Mouse (Mus musculus) lung, postnatal 0 days (tissue): ENCODE measurements around the gene Scube3. TPM values are rescaled to one million over a fixed set of nuclear protein-coding genes. Genes with fewer than 3 reads are reported as not detected.

Source experiments
- ATAC-seq: fragments of 200-750 bp; cut with Nextera tagmentation; 2 replicates; pipeline ENCODE4 v1.8.0; 2017; ENCODE audit warnings: moderate library complexity
- DNase-seq: peaks from one replicate; pipeline ENCODE4 v3.0.0-alpha.2; 2016; ENCODE audit warnings: low spot score
- H3K27ac ChIP-seq: fragments of 300-500 bp; sonication (generic); 2 replicates; pipeline ENCODE4 v1.5.1; 2014; ENCODE audit warnings: antibody characterized with exemption, mild to moderate bottlenecking, low read length, mixed read lengths
- H3K27me3 ChIP-seq: fragments of 300-500 bp; sonication (generic); replicated peaks from 2 replicates; pipeline ENCODE4 v1.6.1; 2014; ENCODE audit warnings: low read length, mixed read lengths; ENCODE audit not compliant: insufficient read depth
- H3K36me3 ChIP-seq: fragments of 300-500 bp; sonication (generic); 2 replicates; pipeline ENCODE4 v1.6.1; 2014; ENCODE audit warnings: low read length, mixed read lengths; ENCODE audit not compliant: insufficient read depth
- H3K4me1 ChIP-seq: fragments of 300-500 bp; sonication (generic); 2 replicates; pipeline ENCODE4 v1.6.1; 2014; ENCODE audit warnings: antibody characterized with exemption, low read depth, low read length, mixed read lengths; ENCODE audit not compliant: insufficient read depth
- H3K4me2 ChIP-seq: fragments of 300-500 bp; sonication (generic); replicated peaks from 2 replicates; pipeline ENCODE4 v1.6.1; 2014; ENCODE audit warnings: low read depth, mild to moderate bottlenecking, low read length, moderate library complexity, mixed read lengths
- H3K4me3 ChIP-seq: fragments of 300-500 bp; sonication (generic); 2 replicates; pipeline ENCODE4 v1.5.1; 2014; ENCODE audit warnings: low read depth, low read length
- H3K9ac ChIP-seq: fragments of 300-500 bp; sonication (generic); replicated peaks from 2 replicates; pipeline ENCODE4 v1.6.1; 2014; ENCODE audit warnings: low read depth, mild to moderate bottlenecking
- H3K9me3 ChIP-seq: fragments of 300-500 bp; sonication (generic); 2 replicates; pipeline ENCODE4 v1.6.1; 2016; ENCODE audit warnings: low read length, mixed read lengths
- CTCF ChIP-seq: IDR thresholded peaks from 2 replicates; pipeline ENCODE4 v1.5.1; 2016; ENCODE audit warnings: antibody characterized with exemption, mild to moderate bottlenecking
- EP300 ChIP-seq: IDR thresholded peaks from 2 replicates; pipeline ENCODE4 v1.6.1; 2016; ENCODE audit warnings: antibody characterized with exemption, mild to moderate bottlenecking, control low read depth
- WGBS: fragments of 180-500 bp; shearing (Covaris S2); extraction: QIAGEN DNeasy Blood & Tissue Kit; methylation state at CpG from one replicate; pipeline ENCODE4 v1.1.7; 2014; 5-methylcytosine and 5-hydroxymethylcytosine counted together
- polyA plus RNA-seq: library from polyadenylated mRNA; unstranded; fragments of >200 nt; fragmentation: Nextera tagmentation; extraction: Ambion mirVana; gene quantifications from 2 replicates; pipeline ENCODE4 v1.2.1, GENCODE M21; 2015

Scube3 gene
- 0.27 and 0.30 TPM in 2 replicates for polyA plus RNA-seq

DNA sequence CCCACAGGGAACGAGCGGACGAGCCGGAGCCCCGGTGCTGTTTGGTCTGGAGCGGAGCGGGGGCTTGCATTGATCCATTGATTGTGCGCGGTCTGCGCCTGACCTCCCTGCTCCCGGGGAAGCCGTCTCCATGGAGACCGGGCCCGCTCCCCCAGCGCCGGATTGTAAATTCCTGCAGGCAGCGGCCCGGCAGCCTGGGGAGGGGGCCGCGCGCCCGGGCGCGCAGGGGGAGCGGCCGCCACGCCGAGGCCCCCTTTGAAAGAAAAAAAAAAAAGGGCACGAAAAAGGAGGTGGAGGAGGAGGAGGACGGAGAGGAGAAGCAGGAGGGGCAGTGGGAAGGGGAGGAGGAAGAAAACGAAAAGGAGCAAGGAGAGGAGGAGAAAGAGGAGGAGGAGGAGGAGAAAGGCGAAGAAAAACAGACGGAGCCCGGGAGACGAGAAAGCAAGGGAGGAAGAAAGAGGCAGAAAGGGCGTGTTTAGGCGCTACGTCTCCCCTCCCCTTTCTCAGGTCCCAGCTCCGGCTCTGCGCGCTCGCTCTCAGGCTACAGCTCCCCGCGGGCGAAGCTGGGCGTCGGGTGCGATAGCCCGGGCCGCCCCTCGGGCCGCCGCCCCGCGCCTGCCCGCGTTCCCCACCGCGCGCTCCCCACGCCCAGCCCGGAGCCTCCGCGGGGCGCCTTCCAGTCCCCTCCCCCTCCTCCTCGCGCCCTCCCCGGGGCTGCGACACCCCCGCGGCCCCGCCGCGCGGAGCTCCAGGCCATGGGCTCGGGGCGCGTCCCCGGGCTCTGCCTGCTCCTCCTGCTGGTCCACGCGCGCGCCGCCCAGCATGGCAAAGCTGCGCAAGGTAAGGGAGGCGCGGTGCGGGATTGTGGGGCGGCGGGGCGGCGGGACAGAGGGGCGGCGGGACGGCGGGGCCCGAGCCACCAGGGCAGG is at the start of gene Scube3:
Scube3 (plus strand) TSS at position 371 of the 929 bp plus-strand sequence.
- Histone ChIP-seq H3K27ac (no peak within 1 kb of the TSS), H3K4me2 (peak within 1 kb of the TSS; percentile 99), H3K4me1 (peaks cover 11% of the 10 kb centered on the region; the same call in 1 of the 2 replicates), H3K9me3 (no peaks in the 10 kb centered on the region), H3K36me3 (no peaks in the 10 kb centered on the region), H3K9ac (no peak within 1 kb of the TSS; the same call in 1 of the 2 replicates), H3K27me3 (peaks cover 31% of the 10 kb centered on the region), H3K4me3 (peak within 1 kb of the TSS; percentile 56)
- WGBS: 2% methylated on average over 51 of the region's 97 CpGs
- TF ChIP-seq CTCF (0 out of 2 replicates have a peak, but pooled peaks have one; percentile 19), EP300 (no peak)
- DNase-seq: peak; percentile 25
- ATAC-seq: peak; percentile 59

DNA sequence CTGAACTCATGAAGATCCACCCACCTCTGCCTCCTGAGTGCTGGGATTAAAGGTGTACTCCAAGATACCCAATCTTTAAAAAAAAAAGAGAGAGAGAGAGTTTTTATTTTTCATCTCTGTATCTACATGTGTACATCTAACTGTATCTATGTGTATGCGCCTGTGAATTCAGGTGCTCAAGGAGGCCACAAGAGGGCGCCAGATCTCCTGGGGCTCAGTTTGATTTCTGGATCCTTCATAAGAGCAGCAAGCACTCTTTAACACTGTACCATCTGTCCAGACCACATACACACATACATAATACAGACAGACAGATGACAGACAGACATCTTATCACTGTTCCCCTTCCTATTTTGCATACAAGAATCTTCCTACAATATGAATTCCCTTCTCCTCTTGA is 49.6 kb upstream of the Scube3 start:
- DNase-seq (no peak), ATAC-seq (no peak)
- Histone ChIP-seq H3K4me1 (no peaks in the 10 kb centered on the region), H3K4me2 (no peak overlapping the region), H3K27ac (no peak overlapping the region), H3K4me3 (no peak overlapping the region), H3K36me3 (no peaks in the 10 kb centered on the region), H3K9ac (no peak overlapping the region), H3K9me3 (no peaks in the 10 kb centered on the region), H3K27me3 (no peaks in the 10 kb centered on the region)
- TF ChIP-seq EP300: no peak
- TF ChIP-seq CTCF: peak; percentile 39
- 95% methylated on average over 2 of the region's 2 CpGs for WGBS

DNA sequence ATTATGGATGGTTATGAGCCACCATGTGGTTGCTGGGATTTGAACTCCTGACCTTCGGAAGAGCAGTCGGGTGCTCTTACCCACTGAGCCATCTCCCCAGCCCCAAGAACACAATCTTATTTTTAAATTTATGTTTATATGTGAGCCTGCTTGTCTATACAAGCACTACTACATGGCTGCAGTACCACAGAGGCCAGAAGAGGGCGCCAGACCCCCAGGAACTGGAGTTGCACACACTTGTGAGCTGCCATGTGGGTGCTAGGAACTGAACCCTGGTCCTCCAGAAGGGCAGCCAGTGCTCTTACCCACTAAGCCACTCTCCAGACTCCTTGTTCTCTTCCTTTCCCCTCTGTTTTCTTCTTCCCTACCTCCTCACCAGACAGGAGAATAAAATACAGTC is 48.1 kb upstream of the Scube3 start:
- Histone ChIP-seq H3K4me3 (no peak overlapping the region), H3K9ac (no peak overlapping the region), H3K27ac (no peak overlapping the region), H3K27me3 (no peaks in the 10 kb centered on the region), H3K36me3 (no peaks in the 10 kb centered on the region), H3K4me2 (no peak overlapping the region), H3K4me1 (no peaks in the 10 kb centered on the region), H3K9me3 (no peaks in the 10 kb centered on the region)
- WGBS: 75% methylated on average over 3 of the region's 3 CpGs
- ATAC-seq: no peak
- DNase-seq: no peak
- TF ChIP-seq EP300: no peak
- peak; percentile 31 for TF ChIP-seq CTCF

DNA sequence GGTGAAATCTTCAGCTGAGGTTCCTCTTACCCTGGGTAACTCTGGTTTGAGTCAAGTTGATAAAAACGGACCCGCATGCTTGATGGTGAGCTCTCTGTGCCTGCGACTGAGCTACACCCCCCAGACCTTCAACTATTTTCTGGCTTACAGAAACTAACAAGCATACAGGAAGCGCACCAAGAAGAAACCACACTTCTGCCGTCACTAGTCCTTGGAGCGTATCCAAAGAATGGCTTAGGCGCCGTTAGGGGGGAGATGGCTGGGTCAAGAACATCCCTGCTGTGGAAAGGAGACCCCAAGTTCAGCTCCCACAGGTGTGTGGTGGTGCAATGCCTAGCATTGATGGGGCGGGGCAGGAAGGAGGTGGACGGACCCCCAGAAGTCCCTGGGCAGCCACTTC is 45.5 kb upstream of the Scube3 start:
- H3K9me3 ChIP-seq: no peaks in the 10 kb centered on the region
- H3K4me2 ChIP-seq: no peak overlapping the region
- H3K9ac ChIP-seq: no peak overlapping the region
- no peak for DNase-seq
- no peaks in the 10 kb centered on the region for H3K4me1 ChIP-seq
- no peak overlapping the region for H3K27ac ChIP-seq
- 62% methylated on average over 10 of the region's 10 CpGs for WGBS
- no peak overlapping the region for H3K4me3 ChIP-seq
- TF ChIP-seq CTCF (no peak), EP300 (no peak)
- no peaks in the 10 kb centered on the region for H3K36me3 ChIP-seq
- ATAC-seq: no peak
- H3K27me3 ChIP-seq: no peaks in the 10 kb centered on the region

DNA sequence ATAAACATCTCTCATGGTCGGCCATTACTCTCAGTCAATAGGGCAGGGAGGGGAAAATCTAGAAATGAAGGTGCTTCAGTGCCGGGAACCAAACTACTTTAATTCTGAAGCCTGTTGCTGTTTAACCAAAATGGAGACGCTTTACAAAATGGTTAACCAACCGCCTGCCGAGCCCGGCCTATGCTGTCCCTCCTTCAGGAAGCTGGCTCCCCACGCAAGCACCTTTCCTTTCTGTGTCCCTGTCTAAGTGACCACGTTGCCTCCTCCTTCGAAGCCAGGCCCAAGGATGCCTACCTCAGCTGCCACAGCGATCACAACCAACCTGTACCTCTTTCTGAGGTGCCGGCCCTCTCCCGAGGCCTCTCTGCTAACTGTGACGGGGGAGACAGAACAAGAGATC is 44.6 kb upstream of the Scube3 start:
- 78% methylated on average over 13 of the region's 13 CpGs for WGBS
- Histone ChIP-seq H3K27me3 (no peaks in the 10 kb centered on the region), H3K27ac (no peak overlapping the region), H3K4me2 (no peak overlapping the region), H3K36me3 (no peaks in the 10 kb centered on the region), H3K9ac (no peak overlapping the region), H3K9me3 (no peaks in the 10 kb centered on the region), H3K4me1 (no peaks in the 10 kb centered on the region), H3K4me3 (no peak overlapping the region)
- ATAC-seq (no peak), DNase-seq (no peak)
- no peak for TF ChIP-seq CTCF

DNA sequence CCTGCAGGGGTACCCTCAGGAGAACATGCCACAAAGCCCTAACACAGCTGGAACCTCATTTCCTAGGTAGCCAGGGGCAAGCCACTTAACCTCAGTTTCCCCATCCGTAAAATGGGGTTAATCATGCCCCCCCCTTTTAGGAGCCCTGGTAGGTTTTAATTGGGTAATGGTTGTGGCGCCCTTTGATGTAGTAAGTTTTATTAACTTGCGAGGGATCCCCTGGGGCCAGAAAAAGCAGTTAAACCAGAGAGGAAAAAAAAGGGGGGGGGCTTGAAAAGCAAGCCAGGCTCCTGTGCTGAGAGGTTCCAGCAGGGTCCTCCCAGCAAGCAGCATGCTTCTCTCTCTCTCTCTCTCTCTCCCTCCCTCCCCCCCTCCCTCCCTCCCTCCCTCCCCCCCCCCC is 42.9 kb upstream of the Scube3 start:
- WGBS: 60% methylated on average over 3 of the region's 3 CpGs
- Histone ChIP-seq H3K9me3 (no peaks in the 10 kb centered on the region), H3K4me3 (no peak overlapping the region), H3K36me3 (no peaks in the 10 kb centered on the region), H3K4me1 (no peaks in the 10 kb centered on the region), H3K4me2 (no peak overlapping the region), H3K27me3 (no peaks in the 10 kb centered on the region), H3K9ac (no peak overlapping the region), H3K27ac (no peak overlapping the region)
- DNase-seq (no peak), ATAC-seq (no peak)
- no peak for TF ChIP-seq CTCF
- no peak for TF ChIP-seq EP300
